Mouse (Mus musculus): ENCODE measurements around the gene Pld6. TPM values are rescaled to one million over a fixed set of nuclear protein-coding genes. Genes with fewer than 3 reads are reported as not detected.

The Pld6 gene
- polyA plus RNA-seq, 1 experiment from 2014 or later: 3.0 TPM

GRCm38 (mm10) chr11:59769307-59769706 lies 18.1 kb downstream of the Pld6 start:
- Histone ChIP-seq H3K27me3 (ENCODE audit: control insufficient read depth, insufficient read depth, low read length) (no peaks in the 10 kb centered on the region), H3K4me3 (replicated peaks; ENCODE audit: low read depth, low read length) (no peak overlapping the region), H3K4me2 (ENCODE audit: low read length) (no peak overlapping the region), H3K27ac (replicated peaks; ENCODE audit: low read depth, low read length) (no peak overlapping the region), H3K9ac (replicated peaks; ENCODE audit: low read length) (no peak overlapping the region), H3K9me3 (ENCODE audit: control insufficient read depth, low read length) (no peaks in the 10 kb centered on the region), H3K36me3 (ENCODE audit: control insufficient read depth, insufficient read depth, low read length) (peaks cover 96% of the 10 kb centered on the region), H3K4me1 (ENCODE audit: control insufficient read depth, insufficient read depth, low read length) (no peaks in the 10 kb centered on the region)
- ATAC-seq (ENCODE audit: low FRiP score, low TSS enrichment): no peak
- 89% methylated on average over 2 of the region's 2 CpGs for WGBS
- DNase-seq: no peak

DNA sequence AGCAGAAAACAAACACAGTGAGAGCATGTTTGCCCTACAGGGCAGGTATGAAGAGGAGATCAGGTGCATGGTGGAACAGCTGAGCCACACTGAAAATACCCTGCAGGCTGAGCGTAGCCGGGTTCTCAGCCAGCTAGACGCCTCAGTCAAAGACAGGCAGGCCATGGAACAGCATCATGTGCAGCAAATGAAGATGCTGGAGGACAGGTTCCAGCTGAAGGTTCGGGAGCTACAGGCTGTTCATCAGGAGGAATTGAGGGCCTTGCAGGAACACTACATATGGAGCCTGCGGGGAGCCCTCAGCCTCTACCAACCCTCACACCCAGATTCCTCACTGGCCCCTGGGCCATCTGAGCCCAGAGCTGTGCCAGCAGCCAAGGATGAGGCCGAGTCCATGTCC lies 26.6 kb downstream of the Pld6 start:
- Histone ChIP-seq H3K4me2 (ENCODE audit: low read length) (no peak overlapping the region), H3K9ac (replicated peaks; ENCODE audit: low read length) (no peak overlapping the region), H3K27me3 (ENCODE audit: control insufficient read depth, insufficient read depth, low read length) (no peaks in the 10 kb centered on the region), H3K4me1 (ENCODE audit: control insufficient read depth, insufficient read depth, low read length) (no peaks in the 10 kb centered on the region), H3K4me3 (replicated peaks; ENCODE audit: low read depth, low read length) (no peak overlapping the region), H3K27ac (replicated peaks; ENCODE audit: low read depth, low read length) (no peak overlapping the region), H3K36me3 (ENCODE audit: control insufficient read depth, insufficient read depth, low read length) (peaks cover 90% of the 10 kb centered on the region), H3K9me3 (ENCODE audit: control insufficient read depth, low read length) (no peaks in the 10 kb centered on the region)
- no peak for DNase-seq
- ATAC-seq (ENCODE audit: low FRiP score, low TSS enrichment): no peak
- WGBS: 96% methylated on average over 6 of the region's 6 CpGs

DNA sequence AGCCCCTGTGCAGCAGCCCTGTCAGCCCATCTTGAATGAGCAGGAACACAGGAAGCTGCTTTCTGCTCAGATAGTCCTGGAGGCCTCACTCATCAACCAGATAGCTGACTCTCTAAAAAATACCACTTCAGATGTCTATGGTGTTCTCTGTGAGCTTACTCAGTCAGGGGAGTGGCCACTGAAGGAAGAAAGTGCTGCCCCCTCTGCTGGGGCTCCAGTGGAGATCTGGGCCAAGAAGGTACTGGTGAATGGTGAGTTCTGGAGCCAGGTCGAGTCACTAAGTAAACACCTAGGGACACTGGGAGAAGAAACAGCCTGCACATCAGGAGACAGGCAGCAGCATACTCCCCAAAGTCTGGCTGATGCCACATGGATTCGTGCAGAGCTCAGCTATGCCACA lies 27.8 kb downstream of the Pld6 start:
- Histone ChIP-seq H3K4me2 (ENCODE audit: low read length) (no peak overlapping the region), H3K27me3 (ENCODE audit: control insufficient read depth, insufficient read depth, low read length) (no peaks in the 10 kb centered on the region), H3K36me3 (ENCODE audit: control insufficient read depth, insufficient read depth, low read length) (peaks cover 90% of the 10 kb centered on the region), H3K27ac (replicated peaks; ENCODE audit: low read depth, low read length) (no peak overlapping the region; the same call in 1 of the 2 replicates), H3K4me1 (ENCODE audit: control insufficient read depth, insufficient read depth, low read length) (no peaks in the 10 kb centered on the region), H3K9me3 (ENCODE audit: control insufficient read depth, low read length) (no peaks in the 10 kb centered on the region), H3K9ac (replicated peaks; ENCODE audit: low read length) (no peak overlapping the region), H3K4me3 (replicated peaks; ENCODE audit: low read depth, low read length) (no peak overlapping the region)
- DNase-seq (no peak), ATAC-seq (ENCODE audit: low FRiP score, low TSS enrichment) (no peak)
- WGBS: 89% methylated on average over 2 of the region's 2 CpGs

DNA sequence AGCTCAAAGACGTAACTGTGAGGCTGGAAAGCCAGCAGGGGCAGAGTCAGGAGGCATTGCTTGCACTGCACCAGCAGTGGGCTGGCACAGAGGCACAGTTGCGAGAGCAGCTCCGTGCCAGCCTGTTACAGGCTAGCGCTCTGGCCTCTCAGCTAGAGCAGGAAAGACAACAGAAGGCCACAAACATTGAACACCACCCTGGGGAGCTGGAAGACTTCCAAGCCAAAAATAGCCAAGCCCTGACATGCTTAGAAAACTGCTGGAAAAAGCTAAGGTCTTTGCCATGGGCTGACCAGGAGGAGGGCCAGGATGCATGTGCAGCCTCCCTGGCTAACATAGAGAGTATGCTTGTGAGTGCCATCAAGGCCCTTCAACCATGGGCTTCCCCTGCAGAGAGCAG lies 28.3 kb downstream of the Pld6 start:
- ATAC-seq (ENCODE audit: low FRiP score, low TSS enrichment): no peak

DNA sequence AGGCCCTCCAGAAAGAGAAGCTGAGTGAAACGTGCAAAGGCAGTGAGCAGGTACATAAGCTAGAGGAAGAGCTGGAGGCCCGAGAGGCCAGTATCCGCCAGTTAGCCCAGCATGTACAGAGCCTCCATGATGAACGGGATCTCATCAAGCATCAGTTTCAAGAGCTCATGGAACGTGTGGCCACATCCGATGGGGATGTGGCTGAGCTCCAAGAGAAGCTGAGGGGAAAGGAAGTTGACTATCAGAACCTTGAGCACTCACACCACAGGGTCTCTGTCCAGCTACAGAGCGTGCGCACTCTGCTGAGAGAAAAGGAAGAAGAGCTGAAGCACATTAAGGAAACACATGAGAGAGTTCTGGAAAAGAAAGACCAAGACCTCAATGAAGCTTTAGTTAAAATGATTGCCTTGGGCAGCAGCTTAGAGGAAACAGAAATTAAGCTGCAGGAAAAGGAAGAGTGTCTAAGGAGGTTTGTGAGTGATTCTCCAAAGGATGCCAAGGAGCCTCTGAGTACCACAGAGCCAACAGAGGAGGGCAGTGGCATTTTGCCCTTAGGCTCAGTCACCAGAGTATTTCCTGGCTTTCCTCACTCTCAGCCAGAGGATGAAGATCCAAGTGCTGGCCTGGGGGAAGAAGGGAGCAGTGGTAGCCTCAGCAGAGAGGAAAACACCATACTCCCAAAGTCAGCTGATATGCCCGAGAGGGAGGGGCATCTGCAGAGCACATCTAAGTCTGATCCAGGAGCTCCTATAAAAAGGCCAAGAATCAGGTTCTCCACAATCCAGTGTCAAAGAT lies 29.1 kb downstream of the Pld6 start:
- no peak overlapping the region for H3K27ac ChIP-seq (replicated peaks; ENCODE audit: low read depth, low read length)
- no peaks in the 10 kb centered on the region for H3K27me3 ChIP-seq (ENCODE audit: control insufficient read depth, insufficient read depth, low read length)
- no peak overlapping the region for H3K4me3 ChIP-seq (replicated peaks; ENCODE audit: low read depth, low read length)
- H3K9me3 ChIP-seq (ENCODE audit: control insufficient read depth, low read length): no peaks in the 10 kb centered on the region
- 94% methylated on average over 9 of the region's 9 CpGs for WGBS
- DNase-seq (no peak), ATAC-seq (ENCODE audit: low FRiP score, low TSS enrichment) (no peak)
- no peak overlapping the region for H3K4me2 ChIP-seq (ENCODE audit: low read length)
- peaks cover 85% of the 10 kb centered on the region for H3K36me3 ChIP-seq (ENCODE audit: control insufficient read depth, insufficient read depth, low read length)
- H3K4me1 ChIP-seq (ENCODE audit: control insufficient read depth, insufficient read depth, low read length): no peaks in the 10 kb centered on the region
- no peak overlapping the region for H3K9ac ChIP-seq (replicated peaks; ENCODE audit: low read length)

More for the DNA sequence above, 28.3 kb downstream of the Pld6 start:
- 82% methylated on average over 4 of the region's 4 CpGs for WGBS
- Histone ChIP-seq H3K27me3 (ENCODE audit: control insufficient read depth, insufficient read depth, low read length) (no peaks in the 10 kb centered on the region), H3K27ac (replicated peaks; ENCODE audit: low read depth, low read length) (no peak overlapping the region; the same call in 1 of the 2 replicates), H3K36me3 (ENCODE audit: control insufficient read depth, insufficient read depth, low read length) (peaks cover 88% of the 10 kb centered on the region), H3K9me3 (ENCODE audit: control insufficient read depth, low read length) (no peaks in the 10 kb centered on the region), H3K4me3 (replicated peaks; ENCODE audit: low read depth, low read length) (no peak overlapping the region), H3K4me2 (ENCODE audit: low read length) (no peak overlapping the region), H3K4me1 (ENCODE audit: control insufficient read depth, insufficient read depth, low read length) (no peaks in the 10 kb centered on the region), H3K9ac (replicated peaks; ENCODE audit: low read length) (no peak overlapping the region)
- DNase-seq: peak; percentile 44

GRCm38 (mm10) chr11:59756351-59756750 lies 31.1 kb downstream of the Pld6 start:
- Histone ChIP-seq H3K4me2 (ENCODE audit: low read length) (no peak overlapping the region), H3K27ac (replicated peaks; ENCODE audit: low read depth, low read length) (no peak overlapping the region)
- WGBS: 66% methylated on average over 4 of the region's 4 CpGs

DNA sequence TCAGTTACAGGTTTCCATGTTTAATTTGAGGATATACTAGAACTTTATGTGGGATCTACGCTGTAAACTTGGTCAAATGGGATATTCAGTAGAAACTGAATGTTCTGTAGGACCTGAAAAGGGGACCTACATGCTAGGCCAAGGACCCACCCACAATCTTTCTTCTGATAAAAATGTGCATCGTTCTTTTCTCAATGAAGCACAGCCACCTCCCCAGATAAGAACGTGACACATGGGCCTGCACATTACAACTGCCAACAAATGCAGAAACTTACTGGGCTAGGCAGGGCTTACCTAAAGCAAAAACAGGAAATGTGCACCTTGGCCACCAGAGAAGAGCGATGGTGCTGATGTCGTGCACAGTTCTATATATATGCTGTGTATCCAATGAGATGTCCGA lies 32.9 kb downstream of the Pld6 start:
- 97% methylated on average over 6 of the region's 6 CpGs for WGBS
- Histone ChIP-seq H3K9me3 (ENCODE audit: control insufficient read depth, low read length) (no peaks in the 10 kb centered on the region), H3K4me3 (replicated peaks; ENCODE audit: low read depth, low read length) (no peak overlapping the region)

More at GRCm38 (mm10) chr11:59756351-59756750, 31.1 kb downstream of the Pld6 start:
- no peaks in the 10 kb centered on the region for H3K27me3 ChIP-seq (ENCODE audit: control insufficient read depth, insufficient read depth, low read length)
- ATAC-seq (ENCODE audit: low FRiP score, low TSS enrichment) (no peak), DNase-seq (no peak)
- H3K9ac ChIP-seq (replicated peaks; ENCODE audit: low read length): no peak overlapping the region
- H3K9me3 ChIP-seq (ENCODE audit: control insufficient read depth, low read length): no peaks in the 10 kb centered on the region
- no peaks in the 10 kb centered on the region for H3K4me1 ChIP-seq (ENCODE audit: control insufficient read depth, insufficient read depth, low read length)
- H3K36me3 ChIP-seq (ENCODE audit: control insufficient read depth, insufficient read depth, low read length): peaks cover 91% of the 10 kb centered on the region
- no peak overlapping the region for H3K4me3 ChIP-seq (replicated peaks; ENCODE audit: low read depth, low read length)

DNA sequence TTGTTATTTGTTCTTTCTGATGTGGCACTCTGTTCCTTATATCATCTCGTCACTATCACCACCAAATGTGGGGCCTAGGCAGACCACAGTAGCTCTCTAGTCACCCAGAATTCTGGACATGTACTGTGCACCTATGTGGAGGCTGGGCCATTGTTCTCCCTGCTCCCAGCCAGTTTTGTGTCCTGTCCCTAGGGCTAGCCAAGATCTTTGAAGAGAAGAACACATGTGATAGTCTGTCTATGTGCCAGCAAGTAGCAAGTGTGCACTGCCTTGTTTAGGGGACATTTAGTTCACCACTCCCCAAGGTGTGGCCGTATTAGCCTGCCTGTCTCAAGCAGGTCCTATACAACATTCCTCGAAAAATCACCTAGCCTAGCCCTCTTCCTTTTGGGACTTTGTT lies 38.4 kb downstream of the Pld6 start:
- Histone ChIP-seq H3K9me3 (ENCODE audit: control insufficient read depth, low read length) (no peaks in the 10 kb centered on the region), H3K4me1 (ENCODE audit: control insufficient read depth, insufficient read depth, low read length) (no peaks in the 10 kb centered on the region), H3K4me3 (replicated peaks; ENCODE audit: low read depth, low read length) (no peak overlapping the region), H3K36me3 (ENCODE audit: control insufficient read depth, insufficient read depth, low read length) (peaks cover 60% of the 10 kb centered on the region), H3K27ac (replicated peaks; ENCODE audit: low read depth, low read length) (no peak overlapping the region), H3K27me3 (ENCODE audit: control insufficient read depth, insufficient read depth, low read length) (no peaks in the 10 kb centered on the region), H3K4me2 (ENCODE audit: low read length) (no peak overlapping the region), H3K9ac (replicated peaks; ENCODE audit: low read length) (no peak overlapping the region)
- DNase-seq (no peak), ATAC-seq (ENCODE audit: low FRiP score, low TSS enrichment) (no peak)
- 95% methylated on average over 3 of the region's 3 CpGs for WGBS

More for the DNA sequence above, 32.9 kb downstream of the Pld6 start:
- ATAC-seq (ENCODE audit: low FRiP score, low TSS enrichment): no peak
- H3K4me1 ChIP-seq (ENCODE audit: control insufficient read depth, insufficient read depth, low read length): no peaks in the 10 kb centered on the region
- no peaks in the 10 kb centered on the region for H3K27me3 ChIP-seq (ENCODE audit: control insufficient read depth, insufficient read depth, low read length)
- H3K36me3 ChIP-seq (ENCODE audit: control insufficient read depth, insufficient read depth, low read length): peaks cover 88% of the 10 kb centered on the region
- no peak overlapping the region for H3K9ac ChIP-seq (replicated peaks; ENCODE audit: low read length)
- no peak overlapping the region for H3K4me2 ChIP-seq (ENCODE audit: low read length)
- no peak overlapping the region for H3K27ac ChIP-seq (replicated peaks; ENCODE audit: low read depth, low read length)
- no peak for DNase-seq

GRCm38 (mm10) chr11:59746614-59747013 lies 40.8 kb downstream of the Pld6 start:
- H3K4me2 ChIP-seq (ENCODE audit: low read length): no peak overlapping the region
- H3K4me3 ChIP-seq (replicated peaks; ENCODE audit: low read depth, low read length): no peak overlapping the region
- H3K9ac ChIP-seq (replicated peaks; ENCODE audit: low read length): no peak overlapping the region
- DNase-seq (peak; percentile 69), ATAC-seq (ENCODE audit: low FRiP score, low TSS enrichment) (no peak)
- no peaks in the 10 kb centered on the region for H3K27me3 ChIP-seq (ENCODE audit: control insufficient read depth, insufficient read depth, low read length)
- H3K27ac ChIP-seq (replicated peaks; ENCODE audit: low read depth, low read length): no peak overlapping the region
- no peaks in the 10 kb centered on the region for H3K4me1 ChIP-seq (ENCODE audit: control insufficient read depth, insufficient read depth, low read length)
- peaks cover 62% of the 10 kb centered on the region for H3K36me3 ChIP-seq (ENCODE audit: control insufficient read depth, insufficient read depth, low read length)
- no peaks in the 10 kb centered on the region for H3K9me3 ChIP-seq (ENCODE audit: control insufficient read depth, low read length)
- 90% methylated on average over 2 of the region's 2 CpGs for WGBS
